Mouse (Mus musculus) ovary, postnatal 36 days (tissue): ENCODE results near the gene Slain1.

Experiments
- DNase-seq: peaks from one replicate; pipeline ENCODE4 v3.0.0; 2022; ENCODE audit warnings: low spot score, mixed read lengths

Slain1 gene

DNA sequence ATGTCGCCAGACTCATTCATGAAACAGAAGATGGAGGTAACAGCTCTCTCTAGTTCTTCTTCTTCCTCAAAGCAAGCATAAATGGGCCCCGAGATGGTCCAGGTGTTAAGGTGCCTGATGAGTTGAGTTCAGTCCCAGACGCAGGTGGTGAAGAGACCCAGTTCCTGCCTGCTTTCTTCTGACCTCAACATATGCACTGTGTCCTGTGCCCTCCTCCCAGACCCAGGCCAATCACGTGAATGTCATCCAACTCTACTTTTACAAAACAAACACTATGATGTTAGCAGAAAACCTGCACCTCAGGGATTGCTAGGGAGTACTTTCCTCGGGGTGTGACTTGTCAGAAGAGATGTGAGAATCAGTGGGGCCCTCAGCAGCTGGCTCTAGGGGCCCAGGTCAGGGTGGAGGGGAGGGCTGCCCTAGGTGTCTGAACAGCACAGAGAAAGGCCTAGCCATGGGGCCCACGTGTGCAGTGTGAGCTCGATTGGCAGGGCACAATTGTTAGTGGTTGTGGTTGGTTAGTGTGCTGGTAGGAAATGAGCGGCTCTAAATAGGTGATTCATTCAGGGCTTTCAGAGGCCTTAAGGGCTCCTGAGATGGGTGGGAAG, 16.4 kb downstream of the Slain1 start:
- DNase-seq = no peak

DNA sequence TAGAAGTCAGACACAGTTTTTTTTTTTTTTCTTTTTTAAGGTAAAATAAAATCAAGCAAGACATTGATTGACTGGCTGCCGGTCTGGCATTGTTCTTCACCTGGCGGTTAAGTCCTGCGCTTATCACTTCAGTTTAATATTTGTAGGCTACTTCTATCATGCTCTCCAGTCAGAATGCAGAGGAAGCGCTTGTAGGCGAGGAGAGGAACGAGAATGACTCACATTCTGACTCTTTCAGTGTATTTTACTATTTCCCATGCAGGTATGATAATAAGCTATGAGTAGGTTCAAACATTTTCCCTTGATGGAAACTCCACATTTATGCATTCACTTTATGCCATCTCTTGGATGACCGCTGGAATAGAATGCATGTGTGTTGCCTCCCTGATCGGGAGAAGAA, 17.0 kb downstream of the Slain1 start:
- no peak for DNase-seq

DNA sequence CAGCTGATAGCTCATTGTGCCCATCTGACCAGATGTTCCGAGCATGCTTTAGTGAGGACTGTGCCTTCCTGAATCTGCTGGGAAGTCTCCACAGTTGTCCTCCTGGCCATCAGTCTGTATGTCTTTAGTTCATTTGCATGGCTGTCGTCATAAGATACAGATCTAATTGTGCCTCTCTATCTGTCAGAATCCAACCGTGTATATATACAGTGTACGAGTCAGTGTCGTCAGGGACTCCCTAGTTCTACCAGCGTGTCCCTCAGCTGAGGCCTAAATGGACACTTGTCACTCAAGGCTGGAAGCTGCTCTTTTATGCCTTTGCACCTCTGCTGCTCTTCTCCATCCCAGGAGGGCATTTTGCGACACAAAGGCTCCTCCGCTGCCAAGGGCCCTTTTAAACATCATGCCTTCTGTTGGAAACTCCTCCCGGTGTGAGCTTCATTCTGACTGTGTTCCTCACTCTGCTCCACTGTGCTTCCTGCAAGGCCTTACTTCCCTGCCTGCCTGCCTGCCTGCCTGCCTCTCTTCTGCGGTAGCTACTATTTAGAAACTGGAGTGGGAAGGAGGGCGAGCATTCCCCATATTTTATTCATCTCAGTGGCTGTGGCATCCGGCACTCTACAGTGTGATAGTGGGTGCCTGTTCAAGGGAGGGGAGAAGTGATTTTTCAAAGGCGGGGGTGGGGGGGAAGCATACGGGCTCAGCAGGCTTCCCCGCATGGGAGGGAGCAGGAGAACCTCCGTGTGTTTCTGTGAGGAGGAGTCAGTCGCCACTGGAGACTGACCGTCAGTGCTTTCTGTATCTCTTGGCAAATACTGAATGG, 29.6 kb downstream of the Slain1 start:
- DNase-seq = no peak

DNA sequence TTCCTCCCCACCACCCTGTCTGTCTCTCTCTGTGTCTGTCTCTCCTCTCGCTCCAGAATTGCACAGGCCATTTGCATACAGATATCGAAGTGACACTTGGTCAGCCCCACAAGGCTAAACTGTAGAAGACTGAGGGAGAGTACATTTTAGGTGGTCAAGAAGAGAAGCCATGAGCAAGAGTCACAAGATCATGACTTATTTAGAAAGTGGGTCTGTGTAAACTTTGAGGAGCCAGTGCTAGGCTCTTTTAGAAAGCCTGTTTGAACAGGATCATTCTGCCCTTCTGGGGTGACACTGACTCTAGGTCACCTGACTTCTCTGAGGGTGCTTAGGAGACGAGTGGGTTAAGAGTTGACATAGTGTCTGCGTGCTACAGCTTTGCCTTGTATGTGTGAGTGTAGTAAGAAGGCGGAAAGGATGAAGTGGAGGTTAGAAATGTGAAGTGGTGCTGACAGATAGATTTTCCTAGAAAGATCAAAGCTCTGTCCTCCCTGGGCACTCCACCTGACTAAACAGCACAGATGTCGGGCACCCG, 30.3 kb downstream of the Slain1 start:
- no peak for DNase-seq

DNA sequence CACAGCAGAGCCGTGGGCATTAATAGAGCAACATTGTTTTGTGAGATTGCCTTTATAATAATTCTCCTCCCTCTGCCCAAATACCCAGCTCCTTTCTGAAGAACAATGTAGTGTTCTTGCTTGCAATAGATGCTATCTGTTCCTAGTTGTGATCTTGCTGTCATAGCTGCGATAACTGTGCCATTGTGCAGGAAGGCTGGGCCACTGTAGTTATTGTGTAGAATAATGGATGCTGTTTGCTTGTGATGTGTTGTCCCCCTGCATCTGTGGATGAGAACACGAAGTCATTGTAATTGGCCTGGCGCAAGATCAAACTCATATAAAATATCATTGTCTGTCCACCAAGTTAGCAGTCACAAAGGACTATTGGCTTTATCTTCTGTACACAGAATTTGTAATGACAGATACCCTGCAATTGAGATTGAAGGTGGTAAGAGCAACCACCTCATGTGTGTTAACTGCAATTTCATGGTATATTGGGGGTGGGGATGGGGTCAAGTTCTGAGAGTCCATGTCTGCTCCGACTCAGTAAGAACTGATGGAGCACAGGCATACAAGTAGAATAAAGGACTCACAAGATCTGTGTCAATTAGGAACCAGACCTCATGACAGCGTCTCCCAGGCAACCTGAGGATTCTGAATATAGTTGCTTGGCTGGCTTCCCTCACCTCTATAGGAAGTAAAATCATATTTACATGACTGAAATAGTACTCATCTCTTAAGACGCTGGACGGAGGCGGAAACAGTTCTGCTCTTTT, 32.8 kb downstream of the Slain1 start:
- no peak for DNase-seq

DNA sequence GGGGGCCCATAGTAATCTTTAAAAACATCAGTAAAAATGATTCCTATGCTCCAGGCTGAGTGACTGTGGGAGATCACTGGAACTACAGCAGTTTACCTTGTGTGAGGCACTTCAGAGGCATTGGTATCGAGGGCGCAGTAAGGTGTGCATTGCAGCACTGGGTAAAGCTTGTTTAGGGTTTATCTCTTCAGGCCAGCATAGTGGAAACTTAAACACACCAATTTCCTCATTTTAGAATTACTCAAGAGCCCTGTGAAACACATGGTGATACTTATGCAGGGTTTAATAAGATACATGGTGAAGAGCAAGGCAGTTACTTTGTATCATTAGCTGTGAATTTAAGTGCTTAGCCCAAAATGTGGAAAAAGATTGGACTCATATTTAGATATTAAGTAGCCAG, 37.0 kb downstream of the Slain1 start:
- no peak for DNase-seq

DNA sequence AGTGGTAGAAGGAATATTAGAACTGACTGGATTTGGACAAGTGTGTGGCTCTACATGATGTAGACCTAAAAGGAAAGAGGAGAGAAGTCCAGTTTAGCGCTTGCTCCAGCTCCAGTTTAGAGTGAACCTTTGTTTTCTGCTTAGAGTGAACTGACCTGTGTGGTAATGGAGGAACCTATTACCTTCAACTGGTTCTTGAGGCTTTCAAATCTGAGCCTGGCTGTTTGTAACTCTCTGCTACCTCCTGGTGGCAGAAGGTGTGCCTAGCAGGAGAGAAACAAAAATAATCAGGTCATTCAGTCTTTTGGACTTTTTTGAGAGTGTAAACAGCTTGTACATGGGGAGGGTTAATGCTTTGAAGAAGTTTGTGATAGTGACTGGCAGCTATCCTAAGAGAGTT, 44.3 kb downstream of the Slain1 start:
- peak; percentile 26 for DNase-seq

DNA sequence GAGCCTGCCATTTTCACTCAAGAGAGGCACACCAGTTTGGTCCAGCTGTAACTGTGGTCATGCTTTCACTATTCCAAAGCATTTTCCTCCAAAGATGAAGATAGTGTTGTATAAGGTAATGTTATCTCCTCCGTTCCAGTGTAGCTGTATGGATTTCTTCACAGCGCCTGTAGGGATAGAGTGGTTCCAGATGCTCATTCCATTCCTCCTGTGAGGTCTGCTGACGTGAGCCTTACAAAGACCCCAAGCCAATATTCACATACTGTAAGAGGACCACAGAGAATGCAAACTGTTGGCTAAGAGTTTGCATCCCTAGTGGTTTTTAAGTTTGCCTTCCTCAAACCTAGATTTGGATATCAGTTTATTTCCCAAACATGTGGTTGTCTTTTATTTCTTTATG, 45.6 kb downstream of the Slain1 start:
- DNase-seq = no peak

DNA sequence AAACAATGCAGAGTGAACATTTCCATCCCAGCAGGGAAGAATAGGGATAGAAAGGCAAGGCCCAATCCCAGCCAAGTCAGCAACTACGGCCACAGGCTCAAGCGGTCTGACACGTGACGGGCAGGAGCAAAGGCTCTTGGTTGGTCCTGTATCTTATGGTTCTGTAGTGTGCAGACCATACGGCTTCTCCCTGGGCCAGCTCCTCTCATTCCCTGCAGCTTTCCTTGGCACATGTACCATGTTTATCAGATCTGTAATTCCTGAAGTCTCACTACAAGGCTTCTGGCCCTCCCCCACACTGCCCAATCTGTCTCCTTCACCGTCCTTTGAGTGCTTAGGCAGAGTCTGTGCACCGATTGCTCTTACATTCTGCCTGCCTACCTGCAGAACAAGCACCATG, 47.1 kb downstream of the Slain1 start:
- no peak for DNase-seq

DNA sequence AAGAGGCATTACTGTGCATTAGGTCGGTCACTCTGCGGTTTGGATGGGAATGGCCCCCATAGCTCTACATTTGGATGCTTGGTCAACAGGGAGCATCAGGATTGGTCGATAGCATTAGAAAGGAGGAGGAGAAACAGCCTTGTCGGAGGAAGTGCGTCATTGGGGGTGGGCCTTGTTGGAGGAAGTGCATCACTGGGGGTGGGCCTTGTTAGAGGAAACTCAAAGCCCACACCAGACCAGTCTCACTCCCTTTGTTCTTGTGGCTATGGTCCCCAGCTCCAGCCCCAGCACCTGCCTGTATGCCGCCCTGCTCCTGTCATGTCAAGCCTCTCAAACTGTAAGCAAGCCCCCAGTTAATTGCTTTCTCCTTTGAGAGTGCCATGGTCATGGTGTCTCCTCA, 49.3 kb downstream of the Slain1 start:
- no peak for DNase-seq

DNA sequence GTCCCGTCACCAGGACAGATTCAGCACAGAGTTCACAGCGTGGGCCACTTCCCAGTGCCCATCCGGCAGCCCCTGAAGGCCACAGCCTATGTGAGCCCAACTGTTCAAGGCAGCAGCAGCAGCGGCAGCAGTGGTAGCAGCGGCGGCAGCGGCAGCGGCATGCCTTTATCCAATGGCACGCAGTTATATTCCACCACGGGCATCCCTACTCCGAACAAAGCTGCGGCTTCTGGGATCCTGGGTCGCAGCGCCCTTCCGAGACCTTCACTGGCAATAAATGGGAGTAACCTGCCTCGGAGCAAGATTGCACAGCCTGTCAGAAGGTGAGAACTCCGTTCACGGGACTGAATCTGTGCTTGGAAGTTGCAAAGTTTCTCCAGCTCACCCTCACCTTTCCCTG, 52.5 kb downstream of the Slain1 start:
- no peak for DNase-seq

DNA sequence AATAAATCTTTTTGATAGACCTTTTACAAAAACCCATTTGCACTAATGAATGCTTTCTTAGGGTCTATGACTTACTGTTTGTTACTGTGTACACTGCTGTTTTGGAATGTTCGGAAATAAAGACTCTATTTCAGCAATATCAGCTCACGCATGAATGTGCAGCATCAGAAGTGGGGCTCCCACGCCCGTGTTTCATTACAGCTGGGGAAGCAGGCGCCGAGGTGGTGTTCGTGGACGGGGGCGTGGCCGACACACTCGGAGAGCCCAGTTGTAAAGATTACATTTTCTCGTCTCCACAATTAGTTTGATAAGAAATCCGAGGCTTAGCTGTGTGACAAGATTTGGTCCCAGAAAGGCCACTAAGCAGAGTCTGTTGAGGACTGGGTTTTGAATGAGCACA, 54.7 kb downstream of the Slain1 start:
- no peak for DNase-seq

DNA sequence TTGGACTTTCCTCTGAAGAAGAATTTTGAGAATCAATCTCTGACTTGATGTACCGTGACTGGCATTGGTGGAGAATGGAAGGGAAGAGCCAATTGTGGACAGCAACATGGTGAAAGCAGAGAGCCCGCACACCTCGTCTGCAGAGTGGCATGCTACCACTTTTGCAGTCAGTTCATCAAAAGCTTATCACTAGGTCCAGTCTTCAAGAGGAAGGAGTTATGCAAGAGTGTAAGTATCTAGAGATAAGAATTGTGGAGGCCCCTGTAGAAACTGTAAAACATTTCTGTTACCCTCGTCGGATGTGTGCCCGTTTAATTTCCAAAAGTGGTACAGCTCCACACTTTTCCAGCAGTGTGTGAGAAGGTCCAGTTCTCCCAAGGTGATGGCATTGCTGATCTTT, 56.3 kb downstream of the Slain1 start:
- DNase-seq = no peak

DNA sequence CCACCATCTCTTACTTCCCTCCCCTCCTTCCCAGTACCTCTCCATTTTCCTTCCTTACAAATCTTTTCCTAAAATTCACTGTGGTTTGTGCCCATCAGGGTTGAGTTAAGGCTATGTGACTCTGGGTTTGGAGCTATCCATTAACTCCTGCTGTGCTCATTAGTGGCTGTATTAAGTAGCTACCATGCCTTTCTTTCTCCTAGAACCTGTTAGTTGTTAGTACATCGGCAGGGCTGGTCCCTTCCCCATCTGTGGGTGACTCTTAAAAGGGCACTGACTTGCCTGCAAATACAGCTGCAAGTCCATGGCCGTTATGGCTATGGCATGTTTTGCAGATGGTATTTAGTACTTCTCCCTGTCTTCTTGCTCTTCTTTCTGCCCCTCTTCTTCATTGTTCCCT, 58.6 kb downstream of the Slain1 start:
- no peak for DNase-seq

DNA sequence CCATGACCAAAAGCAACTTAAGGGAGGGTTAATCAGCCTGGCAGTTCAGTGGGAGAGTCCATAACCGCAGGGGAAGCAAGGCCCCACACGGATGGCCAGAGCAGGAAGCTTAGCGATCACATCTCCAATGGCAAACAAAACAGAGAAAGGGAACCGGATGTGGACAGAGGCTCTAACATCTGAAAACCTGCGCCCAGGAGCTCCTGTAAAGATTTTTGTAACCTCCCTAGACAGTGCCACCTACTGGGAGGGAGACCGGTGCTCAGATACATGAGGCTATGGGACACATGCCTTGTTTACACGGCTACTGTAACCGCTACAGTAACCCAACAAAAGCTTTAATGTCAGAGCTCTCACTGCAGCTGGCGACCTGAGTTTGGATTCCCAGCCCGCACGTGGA, 59.2 kb downstream of the Slain1 start:
- no peak for DNase-seq

DNA sequence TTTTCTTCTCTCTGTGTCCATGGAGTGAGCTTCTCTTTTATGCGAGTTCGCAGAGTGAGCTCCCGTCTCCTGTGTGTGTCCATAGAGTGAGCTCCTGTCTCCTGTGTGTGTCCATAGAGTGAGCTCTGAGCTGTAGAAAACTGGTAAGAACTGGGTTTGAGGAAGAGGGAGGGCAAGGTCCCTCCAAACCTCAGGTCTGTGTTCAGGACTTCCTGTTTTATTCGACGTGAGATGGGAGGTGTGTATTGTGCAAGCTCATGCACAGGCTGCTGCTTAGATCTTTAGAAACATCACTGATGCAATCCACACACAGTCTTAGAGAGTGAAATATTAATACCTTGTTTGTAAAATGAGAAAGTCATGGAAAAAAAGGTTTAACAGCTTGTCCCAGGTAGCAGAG, 63.0 kb downstream of the Slain1 start:
- DNase-seq = no peak

DNA sequence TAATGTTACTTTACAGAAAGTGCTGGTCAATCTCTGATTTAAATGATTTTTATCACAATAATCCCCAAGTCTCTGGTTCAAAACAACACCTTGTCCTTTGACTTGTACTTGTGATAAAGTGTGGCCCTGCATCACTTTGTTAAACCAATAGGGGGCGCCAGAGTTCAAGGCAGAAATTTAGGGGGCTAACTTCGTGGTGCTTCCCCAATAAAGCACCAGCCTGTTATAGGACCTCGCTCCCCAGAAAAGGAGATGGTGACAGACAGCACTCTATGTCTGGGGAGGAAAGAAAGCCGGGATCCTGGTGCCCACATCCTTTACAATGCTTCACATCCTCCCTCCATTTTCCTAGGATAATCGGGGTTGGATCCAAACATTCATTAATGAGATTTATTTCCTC, 67.5 kb downstream of the Slain1 start:
- DNase-seq = no peak

DNA sequence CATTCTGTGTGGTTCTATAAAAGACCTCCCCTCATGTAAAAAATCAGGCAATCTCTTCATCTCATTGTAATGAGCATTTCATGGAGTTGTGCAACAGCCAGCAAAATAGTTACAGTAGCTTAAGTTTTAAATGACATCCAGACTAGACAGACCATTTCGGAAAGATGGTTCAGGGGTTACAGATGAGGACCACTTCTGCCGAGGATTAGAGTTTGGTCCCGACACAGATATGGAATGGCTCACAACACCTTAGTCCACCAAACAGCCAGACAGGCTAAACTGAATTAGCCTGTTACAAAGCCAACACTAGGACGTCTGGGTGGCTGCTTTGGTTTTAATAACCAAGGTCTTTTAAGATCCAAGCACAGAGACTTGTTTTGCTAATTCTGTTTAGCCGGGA, 68.0 kb downstream of the Slain1 start:
- no peak for DNase-seq

DNA sequence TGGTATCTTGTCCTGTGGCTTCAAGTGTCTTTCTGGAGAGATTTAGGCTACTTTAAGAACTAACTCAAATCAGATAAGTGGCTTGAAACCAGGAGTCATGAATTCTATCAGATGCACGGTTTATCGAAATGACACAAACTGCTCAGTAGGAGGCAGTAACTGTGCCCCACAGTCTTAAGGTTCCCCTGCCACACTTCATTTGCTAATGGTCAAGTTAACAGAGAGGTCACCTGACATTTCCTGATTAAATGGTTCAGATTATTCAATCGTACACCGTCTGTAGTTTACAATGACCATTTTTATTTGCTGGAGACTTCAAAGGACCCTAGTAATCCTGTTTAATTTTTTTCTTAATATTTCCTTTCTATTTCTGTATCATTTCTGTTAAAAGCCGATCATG, 68.4 kb downstream of the Slain1 start:
- no peak for DNase-seq

DNA sequence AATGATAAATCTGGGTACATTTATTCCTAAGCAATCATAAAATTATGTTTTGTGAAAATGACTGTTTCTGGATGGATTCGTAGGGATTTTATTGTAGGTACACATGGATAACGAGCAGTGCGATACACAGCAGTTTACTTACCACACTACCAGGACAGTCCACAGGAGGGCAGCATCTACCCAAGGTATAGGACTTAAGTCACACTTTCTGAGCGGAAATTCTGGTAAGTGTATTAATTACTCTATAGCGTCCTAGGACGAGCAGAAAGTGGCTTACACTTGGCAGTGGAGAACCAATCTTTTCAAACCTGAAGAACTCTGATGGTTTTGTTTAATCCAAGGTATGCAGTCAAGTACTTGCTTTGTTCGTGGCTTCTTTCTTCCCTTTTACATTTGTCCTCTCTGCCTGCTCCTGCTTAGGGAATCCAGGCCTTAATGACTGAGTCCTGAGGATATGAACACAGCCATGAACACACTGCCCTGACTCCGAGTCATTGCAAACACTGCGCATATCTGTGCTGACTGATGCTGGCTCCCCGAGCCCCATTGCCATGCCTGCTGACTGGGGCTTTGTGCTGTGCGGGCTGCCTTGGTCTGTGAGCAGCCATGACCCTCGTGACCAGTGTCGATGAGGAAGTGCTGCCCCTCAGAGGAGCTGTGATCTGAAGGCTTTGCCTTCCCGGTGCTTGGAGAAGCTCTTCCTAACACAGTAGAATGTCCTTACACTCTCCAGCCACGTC, 69.0 kb downstream of the Slain1 start:
- DNase-seq = peak; percentile 66

DNA sequence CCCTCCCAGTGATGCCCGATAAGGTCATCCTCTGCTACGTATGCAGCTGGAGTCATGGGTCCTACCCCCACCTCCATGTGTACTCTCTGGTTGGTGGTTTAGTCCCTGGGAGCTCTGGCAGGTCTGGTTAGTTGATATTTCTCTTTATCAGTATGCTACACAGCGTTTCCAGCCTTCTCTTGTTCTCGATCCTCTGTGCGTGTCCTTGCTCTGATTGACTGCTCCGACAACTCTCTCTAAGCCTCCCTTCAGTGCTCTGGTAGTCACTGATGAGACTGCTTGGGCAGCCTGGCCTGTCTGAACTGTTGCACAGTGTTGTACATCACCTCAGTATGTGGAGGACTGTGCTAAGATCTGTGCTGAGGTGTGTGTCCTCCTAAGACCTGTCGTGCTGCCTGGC, 70.1 kb downstream of the Slain1 start:
- DNase-seq = no peak

DNA sequence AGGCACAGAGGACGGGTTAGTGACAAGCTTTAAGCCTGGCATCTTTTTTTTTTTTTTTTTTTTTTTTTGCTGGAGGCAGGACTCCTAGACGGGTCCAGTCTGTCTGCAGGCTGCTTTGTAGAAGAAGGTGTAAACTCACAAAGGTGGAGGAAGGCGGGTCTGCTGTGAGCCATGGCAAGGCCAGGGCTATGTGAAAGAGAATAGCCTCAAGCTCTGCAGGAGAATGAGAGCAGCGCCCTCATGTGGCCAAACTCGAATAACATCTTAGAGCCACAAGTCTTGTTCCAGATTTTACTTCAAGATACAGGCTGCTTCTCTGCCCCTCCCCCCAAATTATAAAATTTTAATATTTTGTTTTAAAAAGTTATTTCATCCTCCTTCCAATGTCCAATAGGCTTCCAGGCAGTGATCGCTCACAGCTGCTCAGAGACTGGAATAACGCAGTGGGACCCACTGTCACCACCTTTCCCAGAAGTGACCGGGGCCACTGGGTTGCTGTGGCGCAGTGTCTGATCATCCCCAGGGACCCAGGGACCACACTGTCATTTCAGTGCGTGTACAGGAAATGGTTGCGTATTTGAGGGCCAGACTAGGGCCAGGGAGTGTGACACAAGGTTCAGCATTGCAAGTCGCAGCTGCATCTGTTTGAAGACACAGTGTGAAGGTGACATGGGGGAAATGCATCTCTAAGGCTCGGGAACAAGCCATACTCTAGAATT, 70.8 kb downstream of the Slain1 start:
- DNase-seq = peak; percentile 25
